Mouse (Mus musculus): ENCODE measurements around the gene Spats1.
"Not testable (repeated sequence)": the region's sequence is repeated elsewhere in the genome, so short reads cannot be mapped to it uniquely, and the experiment has no call there.

The Spats1 gene

DNA sequence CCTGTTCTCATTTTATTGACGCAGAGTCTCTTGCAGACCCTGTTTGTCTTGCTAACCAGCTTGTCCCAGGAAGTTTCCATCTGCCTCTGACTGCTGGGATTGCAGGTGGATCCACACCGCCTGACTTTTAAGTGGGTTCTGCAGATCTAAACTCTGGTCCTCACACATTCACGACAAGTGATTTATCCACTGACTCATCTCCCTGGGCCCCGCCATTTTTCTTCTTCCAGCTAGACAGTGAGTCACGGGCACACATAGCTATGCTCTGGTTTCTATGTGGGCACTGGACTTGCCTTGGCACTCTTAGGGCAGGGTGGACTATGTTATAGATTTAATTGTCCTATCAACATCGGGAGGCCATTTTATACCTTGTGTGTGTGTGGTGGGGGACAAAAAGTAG lies 14.5 kb upstream of the Spats1 start:
- no peak for DNase-seq (ENCODE audit: low spot score in 2 of 2)

DNA sequence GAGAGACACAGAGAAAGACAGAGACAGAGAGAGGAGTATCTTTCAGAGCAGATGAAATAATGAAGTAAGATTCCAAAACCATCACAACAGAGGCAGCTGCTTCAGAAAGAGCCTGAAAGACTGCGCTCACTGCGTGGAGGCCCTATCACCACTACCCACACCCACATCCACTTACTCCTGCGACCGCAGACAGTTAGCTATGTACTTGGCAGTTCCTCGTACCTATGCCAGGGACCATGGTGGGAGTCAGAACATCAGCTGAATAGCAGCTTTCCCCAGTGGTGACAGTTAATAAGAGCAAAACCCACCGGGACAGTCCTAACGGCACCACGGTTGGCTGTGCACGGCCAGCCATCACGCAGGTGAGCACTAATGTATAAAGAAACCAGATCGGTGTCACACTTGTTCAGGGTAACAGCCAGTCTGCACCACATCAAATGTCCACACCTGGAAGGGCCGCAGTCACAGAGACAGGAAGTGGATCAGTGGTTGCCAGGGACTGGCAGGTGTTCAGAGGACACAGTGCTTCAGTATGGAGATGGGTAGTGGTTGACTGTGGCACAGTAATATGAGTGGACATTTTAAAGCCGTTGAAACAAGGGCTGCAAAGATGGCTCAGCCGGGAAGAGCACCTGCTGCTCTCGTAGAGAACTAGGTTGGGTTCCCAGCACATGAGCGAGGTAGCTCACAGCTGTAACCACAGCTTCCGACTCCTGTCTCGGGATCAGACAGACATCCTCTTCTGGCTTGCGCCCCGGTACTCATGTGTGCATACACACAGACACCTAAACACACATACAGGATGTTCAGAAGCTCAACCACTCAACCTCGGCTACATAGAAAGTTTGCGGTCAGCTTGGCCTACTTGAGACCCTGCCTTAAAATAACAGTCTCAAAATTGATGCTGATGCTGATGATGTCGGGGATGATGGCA lies 13.4 kb upstream of the Spats1 start:
- no peak for DNase-seq (ENCODE audit: low spot score in 2 of 2)

DNA sequence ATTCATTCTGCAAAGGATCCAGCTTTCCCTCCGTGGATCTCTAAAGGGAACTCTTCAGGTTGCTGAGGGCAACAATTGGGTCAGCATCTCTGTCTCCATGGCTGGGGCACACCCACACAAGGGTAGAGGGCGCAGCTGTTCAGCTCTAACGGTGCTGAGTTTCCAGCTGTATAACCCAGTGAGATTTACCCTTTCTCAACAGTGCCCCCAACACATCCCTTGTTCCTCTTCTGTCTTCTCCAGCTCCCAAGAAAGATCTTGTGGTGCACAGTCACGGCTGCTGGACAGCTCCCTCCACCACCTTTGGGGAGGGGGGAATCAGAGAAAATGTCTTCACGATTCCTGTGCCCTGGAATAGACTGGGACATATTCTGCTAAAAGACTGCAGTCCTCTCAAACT lies 12.0 kb upstream of the Spats1 start:
- no peak for DNase-seq (ENCODE audit: low spot score in 2 of 2)

DNA sequence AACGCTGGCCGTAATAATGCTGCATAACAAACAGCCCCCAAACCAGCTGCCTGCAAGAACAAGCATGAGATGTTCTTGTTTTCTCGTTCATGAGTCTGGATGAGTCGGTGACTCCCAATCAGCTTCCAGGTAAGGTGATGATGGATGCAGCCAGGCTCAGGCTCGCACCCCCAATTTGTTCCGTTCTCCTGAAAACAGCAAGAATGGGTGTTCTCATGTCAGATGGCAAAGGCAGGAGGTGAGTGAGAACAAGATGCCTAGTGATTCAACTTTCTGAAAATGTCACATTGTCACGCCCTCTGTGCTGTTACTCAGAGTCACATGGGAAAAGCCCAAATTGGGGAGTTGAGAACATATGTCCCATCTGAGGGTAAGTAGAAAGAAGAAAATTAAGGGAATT lies 10.4 kb upstream of the Spats1 start:
- no peak for DNase-seq (ENCODE audit: low spot score in 2 of 2)

DNA sequence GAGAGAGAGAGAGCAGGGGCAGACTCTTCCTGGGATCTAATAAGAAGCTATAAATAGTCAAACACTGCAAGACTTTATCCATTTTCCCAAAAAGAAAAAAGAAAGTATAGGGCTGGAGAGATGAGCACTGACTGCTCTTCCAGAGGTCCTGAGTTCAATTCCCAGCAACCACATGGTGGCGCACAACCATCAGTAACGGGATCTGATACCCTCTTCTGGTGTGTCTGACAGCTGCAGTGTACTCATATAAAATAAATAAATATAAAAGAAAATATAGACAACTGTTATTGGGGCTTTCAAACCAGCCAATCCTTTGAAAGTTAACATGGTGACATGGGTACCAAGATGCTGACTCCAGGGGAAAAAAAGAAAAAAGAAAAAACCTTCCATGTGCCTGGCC lies 5.2 kb upstream of the Spats1 start:
- DNase-seq (ENCODE audit: low spot score in 2 of 2), result no peak

DNA sequence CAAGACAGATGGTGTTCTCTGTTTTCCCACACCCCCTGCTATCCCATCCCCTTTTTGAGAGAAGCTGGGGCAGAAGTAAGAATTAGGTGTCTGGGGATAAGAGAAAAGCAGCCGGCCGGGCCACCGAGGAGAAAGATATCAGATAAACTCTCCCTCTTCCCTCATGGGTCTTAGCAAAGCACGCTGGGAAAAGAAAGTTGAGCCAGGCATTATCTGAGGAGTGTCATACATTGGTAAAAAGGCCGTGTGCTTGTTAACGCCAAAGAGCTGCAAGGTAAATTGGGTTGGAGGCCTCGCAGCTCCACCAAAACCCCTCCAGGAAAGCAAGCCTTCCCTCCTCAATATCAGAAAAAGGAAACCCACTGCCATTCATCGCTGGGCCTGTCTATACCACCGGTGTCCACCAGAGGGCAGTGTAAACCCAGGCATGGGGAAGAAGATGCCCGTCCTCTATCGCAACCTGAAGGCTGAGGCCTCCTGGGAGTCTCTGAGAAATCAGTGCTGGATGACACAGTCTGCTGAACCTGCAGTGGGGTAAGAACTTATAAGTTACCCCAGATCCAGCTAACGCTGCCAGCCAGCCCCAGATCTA lies 3.1 kb upstream of the Spats1 start:
- DNase-seq (ENCODE audit: low spot score in 2 of 2), result peak; percentile 62 to 87

DNA sequence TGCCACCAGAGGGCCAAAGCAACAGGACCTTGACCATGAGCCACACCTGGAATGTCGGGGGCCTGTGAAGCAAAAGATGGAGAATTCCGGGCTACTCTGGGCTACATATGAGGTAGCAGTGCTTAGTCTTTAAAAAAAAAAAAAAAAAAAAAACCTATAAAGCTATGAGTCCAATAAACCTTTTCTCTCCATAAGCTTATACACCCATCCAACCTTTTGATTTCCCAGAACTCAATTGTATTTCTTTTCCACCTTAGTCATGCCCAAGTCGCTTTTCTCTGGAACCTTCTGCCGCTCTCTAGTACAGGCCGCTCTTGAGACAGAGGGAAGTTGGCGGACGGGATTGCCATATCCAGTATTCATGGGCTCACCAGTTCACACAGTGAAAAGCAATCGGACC lies 1.1 kb downstream of the Spats1 start:
- no peak for DNase-seq (ENCODE audit: low spot score in 2 of 2)

DNA sequence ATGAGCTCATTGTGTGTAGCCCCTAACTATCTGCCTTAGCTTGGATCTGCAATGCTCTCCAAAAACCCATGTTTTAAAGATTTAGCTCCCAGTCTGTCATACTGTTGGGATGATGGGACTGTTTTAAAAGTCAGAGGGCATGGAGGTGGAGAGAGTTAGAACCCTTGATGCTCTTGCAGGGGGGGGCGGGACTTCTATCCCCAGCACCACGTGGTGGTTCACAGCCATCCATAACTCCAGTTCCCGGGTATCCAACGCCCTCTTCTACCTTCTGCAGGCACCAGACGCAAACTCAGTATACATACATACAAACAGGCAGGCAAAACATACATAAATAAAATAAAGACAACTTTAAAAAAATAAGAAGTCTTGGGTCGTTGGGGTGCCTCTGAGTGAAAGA lies 1.5 kb downstream of the Spats1 start:
- DNase-seq (ENCODE audit: low spot score in 2 of 2), result no peak

DNA sequence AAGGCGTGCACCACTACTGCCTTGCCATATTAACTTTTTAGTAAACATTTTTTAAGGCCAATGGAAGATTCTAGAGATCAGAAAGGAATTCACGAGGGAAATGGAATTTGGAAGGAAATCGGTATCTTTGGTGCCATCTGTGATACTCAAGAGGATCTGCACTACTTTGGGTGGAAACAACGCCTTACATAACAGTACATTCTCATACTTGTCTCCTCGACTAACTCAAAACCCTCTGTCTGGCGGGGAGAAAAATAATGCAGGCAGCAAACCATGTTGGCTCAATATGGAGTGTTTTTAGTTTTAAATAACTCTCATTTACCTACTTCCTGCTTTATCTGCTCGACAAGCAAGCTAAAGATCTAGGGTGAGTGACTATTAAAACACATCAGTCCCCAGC lies 4.5 kb downstream of the Spats1 start:
- no peak for DNase-seq (ENCODE audit: low spot score in 2 of 2)

DNA sequence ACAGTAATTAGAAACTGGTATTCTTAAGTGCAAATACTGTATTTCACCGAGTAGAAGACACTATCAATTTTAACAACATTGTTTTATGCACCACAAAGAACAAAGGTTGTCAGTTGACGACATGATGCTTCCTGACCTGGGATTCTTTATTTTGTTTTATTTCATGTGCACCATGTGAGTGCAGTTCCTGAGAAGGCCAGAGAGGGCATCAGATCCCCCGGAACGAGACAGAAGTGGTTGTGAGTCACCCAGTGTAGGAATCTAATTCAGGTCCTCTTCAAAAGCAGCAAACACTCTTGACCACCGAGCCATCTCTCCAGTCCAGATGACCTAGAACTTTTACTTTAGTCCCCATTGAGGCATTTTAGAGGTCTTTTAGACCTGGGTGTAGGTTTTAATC lies 6.9 kb downstream of the Spats1 start:
- no peak for DNase-seq (ENCODE audit: low spot score in 2 of 2)

DNA sequence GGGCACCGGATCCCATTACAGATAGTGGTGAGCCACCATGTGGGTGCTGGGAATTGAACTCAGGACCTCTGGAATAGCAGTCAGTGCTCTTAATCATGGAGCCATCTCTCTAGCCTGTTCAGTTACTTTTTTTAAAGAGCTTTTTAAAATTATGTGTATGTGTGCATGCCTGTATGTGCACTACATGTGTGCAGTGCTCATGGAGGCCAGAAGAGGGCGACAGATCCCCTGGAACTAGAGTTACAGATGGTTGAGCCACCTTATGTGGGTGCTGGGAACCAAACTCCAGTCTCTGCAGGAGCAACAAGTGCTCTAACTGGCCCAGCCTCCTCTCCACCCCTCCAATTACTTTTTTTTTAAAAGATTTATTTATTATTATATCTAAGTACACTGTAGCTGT lies 8.5 kb downstream of the Spats1 start:
- no peak for DNase-seq (ENCODE audit: low spot score in 2 of 2)

DNA sequence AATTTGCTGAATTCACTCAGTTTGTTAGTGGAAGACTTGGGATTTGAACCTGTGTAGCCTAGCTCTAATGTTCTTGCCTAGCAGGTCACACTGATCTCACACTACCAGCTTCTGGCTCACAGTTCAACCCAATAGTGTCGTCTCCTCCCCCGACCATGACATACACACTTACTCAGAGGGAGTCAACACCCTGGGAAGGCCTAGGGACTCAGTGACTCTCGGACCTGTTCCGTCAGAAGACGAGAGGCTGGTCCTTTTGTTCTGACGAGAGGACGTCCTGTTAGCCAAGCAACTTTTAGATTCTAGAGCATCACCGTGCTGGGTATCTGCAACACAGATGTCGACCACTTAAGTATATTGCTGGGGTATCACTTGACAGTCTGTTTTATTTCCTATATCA lies 11.0 kb downstream of the Spats1 start:
- no peak for DNase-seq (ENCODE audit: low spot score in 2 of 2)

DNA sequence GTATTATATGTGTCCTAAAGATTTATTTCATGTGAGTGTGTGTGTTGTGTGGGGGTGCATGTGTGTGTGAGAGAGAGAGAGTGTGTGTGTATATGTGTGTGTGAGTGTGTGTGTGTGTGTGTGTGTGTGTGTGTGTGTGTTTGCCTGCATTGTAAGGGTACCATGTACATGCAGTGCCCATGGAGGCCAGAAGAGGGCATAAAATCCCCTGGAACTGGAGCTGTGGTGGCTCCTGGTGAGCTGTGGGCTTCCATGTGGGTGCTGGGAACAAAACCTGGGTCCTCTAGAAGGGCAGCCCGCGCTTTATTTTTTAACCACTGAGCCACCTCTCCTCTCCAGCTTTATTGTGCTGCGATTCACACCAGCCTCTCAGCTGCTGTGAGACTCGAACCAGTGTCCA lies 12.7 kb downstream of the Spats1 start:
- DNase-seq (ENCODE audit: low spot score in 2 of 2), result no peak

DNA sequence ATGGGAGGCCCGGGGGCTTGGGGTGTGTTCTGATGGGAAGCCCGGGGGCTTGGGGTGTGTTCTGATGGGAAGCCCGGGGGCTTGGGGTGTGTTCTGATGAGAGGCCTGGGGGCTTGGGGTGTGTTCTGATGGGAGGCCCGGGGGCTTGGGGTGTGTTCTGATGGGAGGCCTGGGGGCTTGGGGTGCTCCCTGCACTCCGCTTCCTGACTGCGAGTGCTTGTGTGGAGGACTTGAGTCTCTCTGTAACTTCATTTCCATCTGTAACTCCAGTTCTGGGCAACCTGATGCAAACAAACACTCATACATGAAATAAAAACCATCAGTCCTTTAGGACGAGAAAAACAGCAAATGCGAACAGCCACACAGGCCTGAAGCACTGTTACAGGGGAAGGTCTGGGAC lies 16.2 kb downstream of the Spats1 start:
- DNase-seq (ENCODE audit: low spot score in 2 of 2), result no peak

DNA sequence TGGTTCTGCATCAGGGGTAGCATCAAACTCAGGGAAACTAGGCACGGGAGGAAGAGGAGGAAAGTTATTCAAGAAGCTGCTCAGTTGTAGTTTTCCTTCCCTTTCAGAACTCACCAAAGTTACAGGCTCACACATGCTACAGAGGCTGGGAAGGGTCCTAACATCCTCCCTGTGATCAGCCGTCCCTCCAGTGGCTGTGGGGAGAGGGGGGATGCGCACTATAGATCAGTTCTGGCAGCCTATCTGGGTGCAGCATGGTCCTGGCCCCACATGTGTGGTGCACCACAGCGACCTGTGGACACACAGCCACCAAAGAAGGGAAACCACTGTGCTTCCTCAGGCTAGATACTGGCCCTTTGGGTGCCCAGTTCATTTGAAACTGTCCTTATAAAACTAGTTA lies 16.7 kb downstream of the Spats1 start:
- no peak for DNase-seq (ENCODE audit: low spot score in 2 of 2)

DNA sequence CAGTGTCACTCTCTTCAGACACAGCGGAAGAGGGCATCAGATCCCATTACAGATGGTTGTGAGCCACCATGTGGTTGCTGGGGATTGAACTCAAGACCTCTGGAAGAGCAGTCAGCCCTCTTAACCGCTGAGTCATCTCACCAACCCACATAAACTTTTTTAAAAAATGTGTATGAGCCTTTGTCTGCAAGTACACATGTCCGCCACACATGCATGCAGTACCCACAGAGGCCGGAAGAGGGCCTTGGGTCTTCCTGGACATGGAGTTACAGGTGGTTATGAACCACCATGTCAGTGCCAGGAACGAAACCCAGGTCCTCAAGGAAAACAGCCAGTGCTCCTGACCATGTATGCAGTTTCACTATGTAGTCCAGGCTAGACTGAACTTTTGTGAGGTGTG lies 17.7 kb downstream of the Spats1 start:
- DNase-seq (ENCODE audit: low spot score in 2 of 2), result no peak

DNA sequence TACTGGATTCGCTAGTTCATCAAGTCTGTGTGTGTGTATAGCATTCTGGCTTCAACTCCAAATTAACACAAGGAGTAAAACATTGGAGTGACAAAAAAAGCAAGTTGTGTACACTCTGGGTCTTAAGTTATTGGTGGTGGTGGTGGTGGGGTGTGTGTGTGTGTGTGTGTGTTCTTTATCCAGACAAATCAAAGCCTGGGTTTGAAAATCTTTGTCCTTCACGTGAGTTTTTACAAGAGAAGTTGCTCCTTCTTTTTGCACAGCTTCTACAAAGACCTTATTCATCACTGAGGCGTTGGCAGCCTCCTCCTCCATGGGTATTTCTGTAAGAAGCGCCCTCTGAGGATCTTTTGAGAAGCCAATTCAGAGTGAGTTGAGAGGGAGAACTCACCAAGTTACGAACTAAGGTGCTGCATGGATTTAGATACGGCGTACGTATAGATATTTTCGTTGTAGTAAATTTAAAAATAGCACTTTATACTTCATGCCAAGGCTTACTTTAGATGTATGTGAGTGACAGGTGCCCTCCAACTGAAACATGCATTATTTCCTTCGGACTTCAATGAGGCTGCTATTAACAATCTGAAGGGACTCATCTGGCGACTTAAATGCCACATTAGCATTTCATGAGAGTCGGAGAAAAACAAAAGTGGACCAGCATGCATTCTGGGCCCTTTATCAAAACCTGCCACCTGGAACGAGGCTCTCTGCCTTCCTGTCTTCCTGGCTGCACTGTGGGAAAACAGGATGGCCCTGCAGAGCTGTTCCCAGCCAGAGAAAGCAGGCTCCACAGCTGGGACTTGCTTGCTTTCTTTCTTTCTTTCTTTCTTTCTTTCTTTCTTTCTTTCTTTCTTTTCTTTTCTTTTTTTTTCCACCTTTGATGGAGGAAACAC lies 18.7 kb downstream of the Spats1 start:
- no peak for DNase-seq (ENCODE audit: low spot score in 2 of 2)

DNA sequence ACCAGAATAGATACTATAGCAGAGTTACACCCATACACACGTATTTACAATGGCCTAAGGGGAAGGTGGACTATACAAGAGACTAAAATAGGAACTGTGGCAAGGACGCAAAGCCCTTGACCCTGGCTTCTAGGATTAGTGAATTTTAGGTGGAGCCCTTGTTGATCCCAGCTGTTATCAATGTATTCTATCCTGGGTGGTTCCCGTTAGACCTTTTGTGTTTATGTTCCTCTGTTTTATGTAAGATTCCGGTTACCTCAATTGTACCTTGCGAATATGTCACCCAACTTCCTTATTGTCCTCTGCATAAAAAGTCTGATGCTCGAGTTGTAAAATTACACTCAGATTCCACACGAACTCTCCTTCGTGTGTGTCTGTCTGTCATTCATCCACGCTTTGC lies 19.4 kb downstream of the Spats1 start:
- not testable (repeated sequence) for DNase-seq (ENCODE audit: low spot score in 2 of 2)

DNA sequence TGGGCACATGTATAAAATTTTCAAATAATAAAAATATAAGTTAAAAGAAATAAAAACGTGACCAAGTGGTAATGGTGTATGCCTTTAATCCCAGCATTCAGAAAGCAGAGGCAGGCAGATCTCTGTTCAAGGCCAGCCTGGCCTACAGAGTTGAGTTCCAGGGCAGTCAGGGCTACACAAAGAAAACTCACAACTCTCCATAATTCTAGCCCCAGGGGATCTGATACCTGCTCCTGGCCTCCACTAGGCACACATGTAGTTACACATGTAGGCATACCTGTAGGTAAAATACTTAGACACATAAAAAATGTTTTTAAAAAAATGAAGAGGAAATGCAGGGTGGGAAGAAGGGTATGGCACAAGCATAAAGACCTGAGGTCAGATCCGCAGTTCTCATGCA lies 20.4 kb downstream of the Spats1 start:
- DNase-seq (ENCODE audit: low spot score in 2 of 2), result no peak

DNA sequence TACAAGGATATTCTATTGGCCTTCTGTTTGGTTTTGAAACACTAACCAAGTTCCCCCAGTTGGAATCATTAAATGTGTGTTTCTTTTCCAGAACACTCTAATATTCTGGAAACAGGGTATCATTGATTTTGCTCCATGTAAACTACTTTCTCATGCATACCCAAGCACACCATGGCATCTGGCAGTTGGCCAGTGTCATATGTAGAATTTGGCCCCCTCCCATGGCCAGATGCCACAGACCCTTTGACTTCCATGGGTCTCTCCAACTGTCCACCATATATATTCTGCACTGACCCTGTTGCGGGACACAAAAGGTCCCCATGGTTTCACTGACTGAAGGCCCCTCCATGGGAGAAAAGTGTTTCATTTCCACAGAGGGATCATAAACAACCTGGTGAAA lies 22.9 kb downstream of the Spats1 start:
- DNase-seq (ENCODE audit: low spot score in 2 of 2), result no peak

DNA sequence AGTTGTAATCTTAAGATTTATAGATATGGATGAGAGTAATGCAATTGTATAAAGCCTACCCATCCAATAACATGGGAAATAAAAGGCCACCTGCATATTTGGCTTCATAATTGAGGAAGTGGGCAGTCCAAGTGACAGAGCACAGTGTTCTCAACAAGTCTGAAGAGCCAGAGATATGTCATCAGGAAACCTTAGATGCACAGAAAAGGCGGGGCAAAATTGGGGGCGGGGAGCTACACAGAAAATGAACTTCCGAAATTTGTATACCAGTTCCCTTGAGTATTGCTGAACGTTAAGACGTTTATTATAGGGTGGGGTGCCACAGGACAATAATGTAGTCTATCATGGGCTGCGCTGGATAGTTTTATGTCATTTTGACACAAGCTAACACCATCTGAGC lies 25.1 kb downstream of the Spats1 start:
- DNase-seq (ENCODE audit: low spot score in 2 of 2), result no peak

DNA sequence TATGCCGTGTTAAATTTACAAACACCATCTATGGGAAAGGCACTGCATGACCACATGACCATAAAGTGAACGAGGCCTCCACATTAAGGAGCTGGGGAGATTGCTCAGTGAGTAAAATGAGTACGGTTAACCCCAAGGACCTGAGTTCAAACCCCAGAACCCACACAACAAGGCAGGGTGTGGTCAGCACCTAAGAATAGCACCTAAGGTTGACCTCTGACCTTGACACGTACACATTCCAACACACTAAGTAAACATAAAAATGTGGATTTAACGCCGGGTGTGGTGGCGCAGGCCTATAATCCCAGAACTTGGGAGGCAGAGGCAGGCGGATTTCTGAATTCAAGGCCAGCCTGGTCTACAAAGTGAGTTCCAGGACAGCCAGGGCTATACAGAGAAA lies 25.6 kb downstream of the Spats1 start:
- no peak for DNase-seq (ENCODE audit: low spot score in 2 of 2)

DNA sequence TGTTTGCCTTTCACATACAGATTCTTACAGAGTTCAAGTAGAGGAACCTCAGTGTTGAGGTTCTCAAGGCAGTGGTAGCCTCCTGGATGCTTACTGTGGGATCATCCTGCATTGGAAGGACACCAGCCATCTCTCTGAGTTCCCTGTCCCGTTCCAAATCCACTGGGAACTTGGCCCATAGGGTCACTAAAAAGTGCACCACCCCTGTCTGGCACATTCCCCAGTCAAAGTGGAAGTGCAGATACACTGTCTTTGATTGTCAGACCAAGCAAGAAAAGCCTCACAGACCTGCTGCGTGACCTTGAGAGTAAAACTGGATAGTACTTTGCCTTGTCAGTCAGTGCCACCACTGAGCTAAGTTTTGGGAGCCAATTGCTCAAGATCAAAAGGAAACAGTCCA lies 28.2 kb downstream of the Spats1 start:
- DNase-seq (ENCODE audit: low spot score in 2 of 2), result no peak

All from frontal cortex, postnatal 14 days (tissue).